Mouse (Mus musculus): ENCODE measurements around the gene Wdr59. TPM values are rescaled to one million over a fixed set of nuclear protein-coding genes. Genes with fewer than 3 reads are reported as not detected.

Gene Wdr59
- 4.2 and 4.8 TPM in 2 replicates for polyA plus RNA-seq (2016; fragmentation: Nextera tagmentation; extraction: Ambion mirVana)

DNA sequence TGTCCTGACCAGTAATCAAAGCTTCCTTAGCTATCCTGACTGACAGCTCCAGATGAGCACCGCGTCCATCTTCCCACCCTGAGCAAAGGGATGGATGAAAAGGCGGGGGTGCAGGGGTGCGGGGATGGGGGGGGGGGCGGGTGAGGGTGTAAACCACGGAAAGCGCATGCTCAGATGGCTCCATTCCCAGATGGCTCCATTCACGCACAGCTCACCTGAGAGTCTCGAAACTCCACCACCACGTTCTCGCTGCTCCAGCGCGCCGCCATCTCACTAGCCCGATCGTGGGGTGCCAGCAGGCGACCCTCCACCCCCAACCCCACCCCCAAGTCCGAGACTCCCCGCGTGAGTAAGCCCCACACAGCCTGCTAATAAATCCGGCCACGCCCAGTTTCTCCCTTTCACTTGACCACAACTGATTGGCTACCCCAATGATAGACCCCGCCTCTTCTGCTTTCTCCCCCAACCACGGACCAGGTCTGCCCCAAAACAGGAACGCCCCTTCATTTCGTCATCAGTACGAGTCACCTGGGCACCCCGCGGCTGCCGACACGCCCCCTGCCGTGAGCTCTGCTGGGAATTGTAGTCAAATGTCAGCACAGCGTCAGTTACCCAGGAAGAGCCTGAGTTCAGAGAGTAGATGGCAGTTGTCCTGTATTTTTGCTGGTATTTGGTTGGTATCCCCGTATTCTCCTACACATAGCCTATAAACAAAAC lies at the start of gene Wdr59:
TSS of gene Wdr59 (minus strand) at position 380 of the 717 bp plus-strand sequence.
- peaks cover 12% of the 10 kb centered on the region for H3K4me1 ChIP-seq
- H3K9me3 ChIP-seq (replicated peaks): no peaks in the 10 kb centered on the region
- peak within 1 kb of the TSS; percentile 84 for H3K27ac ChIP-seq (replicated peaks)

DNA sequence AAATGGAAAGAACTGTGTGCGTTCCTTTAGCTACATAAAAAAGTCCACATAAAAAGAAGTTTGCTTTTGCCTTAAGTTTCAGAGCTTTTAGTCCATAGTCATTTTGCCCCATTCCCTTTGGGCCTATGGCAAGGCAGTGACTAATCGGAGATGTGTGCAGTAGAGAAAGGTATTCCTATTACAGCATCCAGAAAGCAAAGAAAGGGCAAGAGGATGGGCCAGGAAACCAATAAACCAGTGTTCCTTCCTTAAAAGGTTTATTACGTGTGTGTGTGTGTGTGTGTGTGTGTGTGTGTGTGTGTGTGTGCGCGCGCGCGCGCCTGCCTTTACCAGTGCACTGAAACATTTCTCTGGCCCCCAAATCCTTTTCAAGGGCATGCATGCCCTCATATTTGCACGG lies 49.8 kb upstream of the Wdr59 start:
- Histone ChIP-seq H3K9me3 (replicated peaks) (no peaks in the 10 kb centered on the region; the same call in 1 of the 2 replicates), H3K27ac (replicated peaks) (no peak overlapping the region), H3K4me3 (no peak overlapping the region), H3K4me1 (peaks cover 50% of the 10 kb centered on the region), H3K36me3 (peaks cover 16% of the 10 kb centered on the region), H3K27me3 (ENCODE audit: low read depth, poor library complexity, severe bottlenecking) (no peaks in the 10 kb centered on the region)
- WGBS: 91% methylated on average over 10 of the region's 10 CpGs
- no peak for DNase-seq (ENCODE audit: low spot score)

More for the DNA sequence above, at the start of gene Wdr59:
- Histone ChIP-seq H3K27me3 (ENCODE audit: low read depth, poor library complexity, severe bottlenecking) (no peaks in the 10 kb centered on the region), H3K4me3 (peak within 1 kb of the TSS; percentile 79), H3K36me3 (no peaks in the 10 kb centered on the region; the same call in 1 of the 2 replicates)
- WGBS: under 1% methylated on average over 34 of the region's 34 CpGs
- DNase-seq (ENCODE audit: low spot score): peak; percentile 95

- Histone ChIP-seq H3K27me3 (ENCODE audit: low read depth, poor library complexity, severe bottlenecking) (no peaks in the 10 kb centered on the region), H3K4me3 (no peak overlapping the region), H3K27ac (replicated peaks) (no peak overlapping the region), H3K9me3 (replicated peaks) (no peaks in the 10 kb centered on the region; the same call in 1 of the 2 replicates), H3K4me1 (peaks cover 61% of the 10 kb centered on the region), H3K36me3 (peaks cover 10% of the 10 kb centered on the region)
- no peak for DNase-seq (ENCODE audit: low spot score)
- WGBS: 73% methylated on average over 2 of the region's 2 CpGs
Observed at GRCm38 (mm10) chr8:111570432-111570831, 48.5 kb upstream of the Wdr59 start.

- 93% methylated on average over 4 of the region's 4 CpGs for WGBS
- Histone ChIP-seq H3K9me3 (replicated peaks) (no peaks in the 10 kb centered on the region), H3K4me3 (no peak overlapping the region), H3K36me3 (peaks cover 6% of the 10 kb centered on the region; the same call in 1 of the 2 replicates), H3K27me3 (ENCODE audit: low read depth, poor library complexity, severe bottlenecking) (no peaks in the 10 kb centered on the region), H3K4me1 (peaks cover 61% of the 10 kb centered on the region), H3K27ac (replicated peaks) (no peak overlapping the region)
- DNase-seq (ENCODE audit: low spot score): no peak
Observed at GRCm38 (mm10) chr8:111569926-111570325, 48.0 kb upstream of the Wdr59 start.

DNA sequence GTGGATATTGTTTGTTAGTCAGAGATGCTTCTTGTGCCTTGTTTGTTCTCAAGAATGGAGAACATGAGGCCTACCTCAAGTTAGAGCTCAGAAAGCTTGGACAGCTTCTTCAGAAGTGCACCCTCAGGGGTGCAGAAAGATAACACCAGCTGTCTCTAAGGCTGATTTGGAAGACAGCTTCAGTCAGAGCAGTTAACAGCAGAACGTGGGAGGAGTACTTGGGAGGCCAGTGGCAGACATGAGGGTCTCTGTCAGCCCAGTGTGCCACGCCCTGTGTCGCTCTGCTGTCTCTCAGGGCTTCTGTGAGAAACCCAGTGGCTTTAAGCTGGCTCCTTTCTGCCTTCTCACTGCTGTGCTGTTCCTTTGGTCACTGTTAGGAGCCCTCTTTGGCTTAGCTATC lies 46.1 kb upstream of the Wdr59 start:
- no peak for DNase-seq (ENCODE audit: low spot score)
- no peaks in the 10 kb centered on the region for H3K9me3 ChIP-seq (replicated peaks)
- peaks cover 54% of the 10 kb centered on the region for H3K4me1 ChIP-seq
- WGBS: 65% methylated on average over 3 of the region's 3 CpGs
- no peak overlapping the region for H3K4me3 ChIP-seq
- no peaks in the 10 kb centered on the region for H3K27me3 ChIP-seq (ENCODE audit: low read depth, poor library complexity, severe bottlenecking)
- 0 out of 2 replicates have a peak overlapping the region, but pooled peaks have one; percentile 55 for H3K27ac ChIP-seq (replicated peaks)
- H3K36me3 ChIP-seq: peaks cover 7% of the 10 kb centered on the region; the same call in 1 of the 2 replicates

GRCm38 (mm10) chr8:111567571-111567970 lies 45.7 kb upstream of the Wdr59 start:
- Histone ChIP-seq H3K4me3 (no peak overlapping the region), H3K27ac (replicated peaks) (0 out of 2 replicates have a peak overlapping the region, but pooled peaks have one; percentile 55), H3K36me3 (peaks cover 7% of the 10 kb centered on the region; the same call in 1 of the 2 replicates), H3K27me3 (ENCODE audit: low read depth, poor library complexity, severe bottlenecking) (no peaks in the 10 kb centered on the region), H3K4me1 (peaks cover 50% of the 10 kb centered on the region), H3K9me3 (replicated peaks) (no peaks in the 10 kb centered on the region)
- DNase-seq (ENCODE audit: low spot score): no peak
- WGBS: 76% methylated on average over 3 of the region's 3 CpGs

- Histone ChIP-seq H3K27ac (replicated peaks) (0 out of 2 replicates have a peak overlapping the region, but pooled peaks have one; percentile 13), H3K4me1 (peaks cover 39% of the 10 kb centered on the region), H3K4me3 (no peak overlapping the region), H3K36me3 (peaks cover 10% of the 10 kb centered on the region), H3K9me3 (replicated peaks) (no peaks in the 10 kb centered on the region), H3K27me3 (ENCODE audit: low read depth, poor library complexity, severe bottlenecking) (no peaks in the 10 kb centered on the region)
- no peak for DNase-seq (ENCODE audit: low spot score)
- 68% methylated on average over 9 of the region's 9 CpGs for WGBS
Observed at GRCm38 (mm10) chr8:111566326-111566725, 44.4 kb upstream of the Wdr59 start.

- Histone ChIP-seq H3K36me3 (peaks cover 10% of the 10 kb centered on the region), H3K4me3 (no peak overlapping the region), H3K9me3 (replicated peaks) (no peaks in the 10 kb centered on the region), H3K27ac (replicated peaks) (0 out of 2 replicates have a peak overlapping the region, but pooled peaks have one; percentile 13), H3K27me3 (ENCODE audit: low read depth, poor library complexity, severe bottlenecking) (no peaks in the 10 kb centered on the region), H3K4me1 (peaks cover 39% of the 10 kb centered on the region)
- whole genome bisulfite sequencing: 45% methylated on average over 5 of the region's 5 CpGs
- no peak for DNase-seq (ENCODE audit: low spot score)
Observed at GRCm38 (mm10) chr8:111565784-111566191, 43.9 kb upstream of the Wdr59 start.

DNA sequence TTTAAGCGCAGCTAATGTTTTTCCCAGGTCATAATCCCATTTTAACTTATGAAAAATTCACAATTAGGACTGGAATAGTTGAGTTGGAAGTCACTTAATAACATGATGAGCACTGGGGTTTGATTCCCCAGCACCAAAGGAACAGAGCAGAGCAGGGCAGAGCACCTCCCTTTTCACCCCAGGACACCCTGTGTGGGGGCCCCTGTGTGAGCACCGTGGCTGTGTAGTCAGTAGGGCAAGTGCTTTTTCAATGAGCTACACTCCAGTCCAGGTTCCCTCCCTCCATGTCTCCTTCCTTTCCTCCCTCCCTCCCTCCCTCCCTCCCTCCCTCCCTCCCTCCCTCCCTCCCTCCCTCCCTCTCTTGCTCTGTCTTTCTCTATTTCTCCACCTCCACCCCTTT lies 42.2 kb upstream of the Wdr59 start:
- Histone ChIP-seq H3K4me3 (no peak overlapping the region), H3K27me3 (ENCODE audit: low read depth, poor library complexity, severe bottlenecking) (no peaks in the 10 kb centered on the region), H3K36me3 (peaks cover 10% of the 10 kb centered on the region), H3K9me3 (replicated peaks) (no peaks in the 10 kb centered on the region), H3K4me1 (peaks cover 28% of the 10 kb centered on the region), H3K27ac (replicated peaks) (no peak overlapping the region)
- WGBS: 87% methylated on average over 2 of the region's 2 CpGs
- DNase-seq (ENCODE audit: low spot score): no peak

- H3K4me3 ChIP-seq: no peak overlapping the region
- DNase-seq (ENCODE audit: low spot score): no peak
- peaks cover 10% of the 10 kb centered on the region for H3K36me3 ChIP-seq
- 91% methylated on average over 4 of the region's 4 CpGs for WGBS
- no peaks in the 10 kb centered on the region for H3K27me3 ChIP-seq (ENCODE audit: low read depth, poor library complexity, severe bottlenecking)
- no peak overlapping the region for H3K27ac ChIP-seq (replicated peaks)
- peaks cover 27% of the 10 kb centered on the region for H3K4me1 ChIP-seq
- no peaks in the 10 kb centered on the region for H3K9me3 ChIP-seq (replicated peaks)
Observed at GRCm38 (mm10) chr8:111563687-111564086, 41.8 kb upstream of the Wdr59 start.

- no peak overlapping the region for H3K4me3 ChIP-seq
- no peaks in the 10 kb centered on the region for H3K9me3 ChIP-seq (replicated peaks)
- no peak for DNase-seq (ENCODE audit: low spot score)
- no peaks in the 10 kb centered on the region for H3K27me3 ChIP-seq (ENCODE audit: low read depth, poor library complexity, severe bottlenecking)
- peaks cover 21% of the 10 kb centered on the region for H3K4me1 ChIP-seq
- H3K36me3 ChIP-seq: peaks cover 10% of the 10 kb centered on the region
- H3K27ac ChIP-seq (replicated peaks): no peak overlapping the region
- WGBS: 97% methylated on average over 5 of the region's 5 CpGs
Observed at GRCm38 (mm10) chr8:111563075-111563474, 41.2 kb upstream of the Wdr59 start.

- H3K4me3 ChIP-seq: no peak overlapping the region
- peaks cover 14% of the 10 kb centered on the region for H3K4me1 ChIP-seq
- H3K36me3 ChIP-seq: peaks cover 10% of the 10 kb centered on the region
- H3K27ac ChIP-seq (replicated peaks): no peak overlapping the region
- no peak for DNase-seq (ENCODE audit: low spot score)
- 96% methylated on average over 5 of the region's 5 CpGs for WGBS
- no peaks in the 10 kb centered on the region for H3K9me3 ChIP-seq (replicated peaks)
- H3K27me3 ChIP-seq (ENCODE audit: low read depth, poor library complexity, severe bottlenecking): no peaks in the 10 kb centered on the region
Observed at GRCm38 (mm10) chr8:111562274-111562803, 40.4 kb upstream of the Wdr59 start.

DNA sequence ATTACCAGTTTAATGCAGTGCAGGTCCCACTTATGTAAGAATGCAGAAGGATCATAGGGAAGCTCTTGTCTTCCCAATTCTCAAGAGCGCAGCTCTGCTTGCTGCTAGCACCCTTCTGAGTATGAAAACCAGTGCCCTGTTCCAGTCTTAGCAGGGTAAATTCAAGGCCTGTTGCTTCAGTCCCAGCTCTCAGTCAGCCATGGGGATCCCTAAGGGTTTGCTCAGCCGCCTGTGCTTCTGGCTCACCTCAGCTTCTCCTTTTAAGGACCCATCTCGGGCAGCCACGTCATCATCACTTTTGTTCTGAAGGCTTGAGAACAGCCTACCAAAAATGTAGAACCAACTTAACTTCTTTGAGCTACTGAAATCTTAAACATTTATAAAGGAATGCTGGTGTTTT lies 39.9 kb upstream of the Wdr59 start:
- Histone ChIP-seq H3K27me3 (ENCODE audit: low read depth, poor library complexity, severe bottlenecking) (no peaks in the 10 kb centered on the region), H3K4me3 (no peak overlapping the region), H3K4me1 (peaks cover 11% of the 10 kb centered on the region), H3K27ac (replicated peaks) (no peak overlapping the region), H3K36me3 (peaks cover 12% of the 10 kb centered on the region), H3K9me3 (replicated peaks) (no peaks in the 10 kb centered on the region)
- no peak for DNase-seq (ENCODE audit: low spot score)
- WGBS: 93% methylated on average over 4 of the region's 4 CpGs

Measured in midbrain, embryonic 10.5 days (tissue).